Mouse (Mus musculus): ENCODE results near the gene Hist1h3g.
"Not testable (repeated sequence)": the region's sequence is repeated elsewhere in the genome, so short reads cannot be mapped to it uniquely, and the experiment has no call there.

Gene Hist1h3g

DNA sequence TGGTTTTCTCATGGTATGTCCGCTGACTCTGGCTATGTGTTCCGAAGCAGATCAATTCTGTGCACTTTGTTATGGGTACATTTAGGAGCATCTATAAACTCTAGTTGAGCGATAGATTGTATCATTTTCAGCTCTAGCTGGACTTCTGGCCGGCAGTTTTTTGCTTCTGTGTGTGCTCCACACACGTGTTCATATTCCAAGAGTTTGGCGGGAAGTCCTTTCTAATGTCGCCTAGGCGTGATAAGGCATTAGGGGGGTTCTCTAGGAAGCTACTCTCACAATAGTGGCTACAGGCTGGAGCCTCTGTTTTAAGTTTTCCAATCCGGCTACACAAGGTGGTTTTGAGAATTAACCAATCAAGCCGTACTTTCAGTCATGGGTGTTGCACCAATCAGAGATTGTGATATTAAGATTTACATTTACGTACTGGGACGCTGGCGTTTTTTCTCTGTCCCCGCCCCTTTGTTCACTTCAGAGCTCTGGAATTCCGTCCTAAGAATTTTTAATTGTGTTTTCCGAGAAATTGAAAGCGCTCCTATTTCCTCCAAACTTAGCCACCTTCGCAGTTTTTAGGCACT is 20.7 kb downstream of the Hist1h3g start:
- peak; percentile 28 to 57 for DNase-seq (ENCODE audit: low read depth in 2 of 2, low spot score in 2 of 2)

DNA sequence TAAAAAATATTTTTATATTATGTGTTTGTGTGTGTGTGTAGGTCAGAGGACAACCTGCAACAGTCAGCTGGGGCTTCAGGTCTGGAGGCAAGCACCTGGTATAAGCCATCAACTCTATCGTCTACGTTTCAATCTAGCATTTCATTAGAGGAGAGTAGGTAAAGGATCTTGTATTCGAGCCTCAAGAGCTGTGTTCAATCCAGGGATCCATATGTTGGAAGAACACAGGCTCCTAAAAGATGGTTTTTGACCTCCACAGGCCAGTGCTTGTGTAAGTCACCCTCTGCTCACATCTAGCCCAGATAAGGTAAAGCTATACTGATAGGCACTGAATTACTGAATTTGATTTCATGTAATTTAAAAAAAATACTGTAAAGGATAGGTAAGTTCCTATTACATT is 21.7 kb downstream of the Hist1h3g start:
- DNase-seq (ENCODE audit: low read depth in 2 of 2, low spot score in 2 of 2) = no peak

DNA sequence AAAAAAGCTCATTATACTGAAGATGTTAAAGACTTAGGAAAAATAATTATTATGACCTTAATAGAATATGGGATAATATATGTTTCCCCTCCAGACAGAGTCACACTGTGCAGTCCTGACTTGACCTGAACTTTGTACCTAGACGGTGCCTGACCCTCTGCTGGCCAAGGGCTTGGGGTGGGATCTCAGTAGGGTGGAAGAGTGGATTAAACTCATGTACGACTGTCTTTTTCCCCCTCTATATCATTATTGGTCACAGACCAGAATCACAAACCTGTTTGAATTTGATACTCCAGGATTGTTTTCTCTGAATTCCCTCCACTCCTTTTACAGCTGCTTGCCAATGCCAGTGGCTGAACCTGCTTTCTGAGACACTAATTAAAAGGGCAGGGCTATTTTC is 25.5 kb downstream of the Hist1h3g start:
- not testable (repeated sequence) for DNase-seq (ENCODE audit: low read depth in 2 of 2, low spot score in 2 of 2)

DNA sequence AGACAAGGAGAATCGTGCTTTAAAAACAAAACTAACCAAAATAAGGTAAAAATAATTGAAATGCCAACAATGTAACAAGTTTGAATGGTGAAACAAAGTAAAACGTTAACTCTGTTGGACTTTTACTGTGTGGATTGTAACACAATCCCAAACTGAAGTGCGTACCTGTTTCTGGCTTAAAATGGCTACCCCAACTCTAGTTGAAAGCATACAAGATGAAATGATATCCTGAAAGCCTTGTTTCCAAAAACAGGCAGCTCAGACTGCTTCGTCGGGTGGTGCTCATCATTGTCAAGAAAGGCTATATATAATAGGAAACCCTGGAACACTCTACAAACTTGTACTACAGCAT is 26.3 kb downstream of the Hist1h3g start:
- not testable (repeated sequence) for DNase-seq (ENCODE audit: low read depth in 2 of 2, low spot score in 2 of 2)

DNA sequence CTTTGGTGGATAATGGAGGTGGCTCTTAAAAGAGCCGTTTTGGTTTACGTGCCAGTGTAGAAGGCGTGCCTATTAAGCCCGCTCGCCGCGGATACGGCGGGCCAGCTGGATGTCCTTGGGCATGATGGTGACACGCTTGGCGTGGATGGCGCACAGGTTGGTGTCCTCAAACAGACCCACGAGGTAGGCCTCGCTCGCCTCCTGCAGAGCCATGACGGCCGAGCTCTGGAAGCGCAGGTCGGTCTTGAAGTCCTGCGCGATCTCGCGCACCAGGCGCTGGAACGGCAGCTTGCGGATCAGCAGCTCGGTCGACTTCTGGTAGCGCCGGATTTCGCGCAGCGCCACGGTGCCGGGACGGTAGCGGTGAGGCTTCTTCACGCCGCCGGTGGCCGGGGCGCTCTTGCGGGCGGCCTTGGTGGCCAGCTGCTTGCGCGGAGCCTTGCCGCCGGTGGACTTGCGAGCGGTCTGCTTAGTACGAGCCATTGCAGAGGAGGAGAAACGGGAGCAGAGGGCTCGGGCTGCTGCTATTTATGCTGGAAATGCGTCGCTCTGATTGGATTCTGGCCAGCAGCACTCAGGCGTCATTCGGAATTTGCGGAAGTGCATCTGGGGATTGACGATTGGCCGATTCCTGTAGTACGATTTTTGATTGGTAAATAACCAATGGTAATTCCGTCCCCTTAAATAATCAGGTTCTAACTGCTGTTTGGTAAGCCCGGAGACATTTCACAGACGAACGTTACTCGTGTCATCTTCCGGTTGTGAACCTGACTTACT is 26.8 kb downstream of the Hist1h3g start, which contains the start of gene Hist1h3e:
Hist1h3e (minus strand) TSS at position 487 of the 777 bp plus-strand sequence.
- DNase-seq (ENCODE audit: low read depth in 2 of 2, low spot score in 2 of 2) = peak; percentile 89 to 90

DNA sequence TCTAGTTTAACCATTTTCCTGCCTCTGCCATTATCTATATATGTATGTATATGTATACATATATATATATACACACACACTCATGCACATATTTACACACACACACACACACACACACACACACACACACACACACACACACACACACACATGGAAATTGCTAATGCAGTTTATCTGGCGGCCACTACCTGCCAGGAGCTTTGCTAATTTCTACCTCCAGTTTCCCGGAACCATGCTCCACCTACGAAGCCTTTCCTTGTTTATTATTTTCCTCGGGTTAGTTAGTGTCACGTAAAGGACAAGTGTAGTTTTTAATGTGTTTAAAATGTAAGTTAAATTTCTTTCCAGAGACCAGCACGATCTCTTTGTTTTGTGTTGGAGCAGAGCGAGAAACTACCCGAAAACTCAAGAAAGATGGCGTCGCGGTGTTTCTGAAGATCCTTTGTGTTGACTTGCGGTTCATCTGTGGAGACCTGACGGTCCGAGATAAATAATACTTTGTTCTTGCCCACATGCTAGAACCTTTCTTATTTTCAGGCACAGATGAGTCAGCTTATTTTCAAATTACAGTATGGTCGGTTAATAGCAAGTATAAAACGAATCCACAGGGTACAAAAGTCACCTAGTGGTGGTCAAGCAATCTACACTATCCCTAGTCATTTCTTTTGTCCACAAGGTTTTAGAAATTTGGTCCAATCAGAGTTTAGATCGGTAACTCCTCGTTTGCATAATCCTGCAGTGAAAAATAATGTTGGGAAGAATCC is 27.7 kb downstream of the Hist1h3g start:
- peak in 1 of 2 experiments; percentile 28 for DNase-seq (ENCODE audit: low read depth in 2 of 2, low spot score in 2 of 2)

DNA sequence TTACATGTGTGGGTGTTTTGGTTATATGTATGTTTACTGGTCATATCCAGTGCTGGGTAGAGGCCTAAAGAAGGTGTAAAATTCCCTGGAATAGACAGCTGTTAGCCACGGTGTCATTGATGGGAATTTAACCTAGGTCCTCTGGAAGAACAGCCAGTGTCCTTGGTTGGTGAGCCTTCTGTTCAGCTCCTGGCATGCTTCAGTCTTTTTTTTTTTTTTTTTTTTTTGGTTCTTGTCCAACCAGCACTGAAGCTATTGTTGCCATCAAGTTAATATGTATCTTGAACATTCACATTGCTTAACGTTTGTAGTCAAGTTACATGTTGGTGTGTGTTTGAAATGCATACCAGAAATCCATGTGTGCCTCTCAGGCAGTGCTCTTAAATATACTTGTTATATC is 29.3 kb downstream of the Hist1h3g start:
- no peak for DNase-seq (ENCODE audit: low read depth in 2 of 2, low spot score in 2 of 2)

DNA sequence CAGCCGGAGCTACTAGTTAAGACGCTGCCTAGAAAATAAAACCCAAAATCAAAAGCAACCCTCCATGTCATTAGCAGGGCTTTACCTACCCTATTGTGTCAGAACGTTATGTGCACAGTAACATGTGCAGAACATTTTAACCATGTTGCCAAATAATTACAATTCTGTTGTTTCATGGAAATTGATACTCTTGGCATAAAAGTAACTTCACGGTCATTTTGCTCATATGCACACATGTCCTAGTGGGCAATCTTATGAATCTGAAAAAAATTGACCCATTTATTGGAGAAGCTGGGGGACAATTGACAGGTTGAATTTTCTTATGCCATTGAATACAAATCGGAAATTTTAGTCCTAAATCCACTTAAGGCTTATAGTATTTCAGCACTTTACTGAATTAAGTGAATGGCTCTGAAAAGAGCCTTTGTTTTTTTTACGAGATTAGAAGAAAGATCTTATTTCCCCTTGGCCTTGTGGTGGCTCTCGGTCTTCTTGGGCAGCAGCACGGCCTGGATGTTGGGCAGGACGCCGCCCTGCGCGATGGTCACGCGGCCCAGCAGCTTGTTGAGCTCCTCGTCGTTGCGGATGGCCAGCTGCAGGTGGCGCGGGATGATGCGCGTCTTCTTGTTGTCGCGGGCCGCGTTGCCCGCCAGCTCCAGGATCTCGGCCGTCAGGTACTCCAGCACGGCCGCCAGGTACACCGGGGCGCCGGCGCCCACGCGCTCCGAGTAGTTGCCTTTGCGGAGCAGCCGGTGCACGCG is 35.2 kb downstream of the Hist1h3g start:
- not testable (repeated sequence) for DNase-seq (ENCODE audit: low read depth in 2 of 2, low spot score in 2 of 2)

DNA sequence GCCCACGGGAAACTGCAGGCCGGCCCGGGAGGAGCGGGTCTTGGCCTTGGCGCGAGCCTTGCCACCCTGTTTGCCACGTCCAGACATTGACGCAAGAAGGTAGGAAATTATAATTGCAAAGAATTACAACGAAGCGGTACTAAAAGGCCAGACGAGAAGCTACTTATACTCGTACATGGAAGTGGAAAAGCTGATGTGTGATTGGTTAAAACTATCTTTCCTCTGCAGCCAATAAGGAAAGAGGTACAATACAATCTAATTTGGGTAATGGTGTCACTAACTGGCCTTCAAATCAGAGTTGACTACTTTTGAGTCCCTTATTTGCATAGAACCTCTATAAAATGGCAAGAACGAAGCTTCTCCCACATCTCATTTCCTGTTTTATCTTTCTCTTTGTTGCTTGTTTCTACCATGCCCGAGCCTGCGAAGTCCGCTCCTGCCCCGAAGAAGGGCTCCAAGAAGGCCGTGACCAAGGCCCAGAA is 35.8 kb downstream of the Hist1h3g start, which contains the start of the genes Hist1h2ae and Hist1h2bg:
Hist1h2ae (minus strand) TSS at position 199 of the 482 bp plus-strand sequence.
Hist1h2bg (plus strand) TSS at position 375 of the 482 bp plus-strand sequence.
- DNase-seq (ENCODE audit: low read depth in 2 of 2, low spot score in 2 of 2) = peak; percentile 48 to 67

DNA sequence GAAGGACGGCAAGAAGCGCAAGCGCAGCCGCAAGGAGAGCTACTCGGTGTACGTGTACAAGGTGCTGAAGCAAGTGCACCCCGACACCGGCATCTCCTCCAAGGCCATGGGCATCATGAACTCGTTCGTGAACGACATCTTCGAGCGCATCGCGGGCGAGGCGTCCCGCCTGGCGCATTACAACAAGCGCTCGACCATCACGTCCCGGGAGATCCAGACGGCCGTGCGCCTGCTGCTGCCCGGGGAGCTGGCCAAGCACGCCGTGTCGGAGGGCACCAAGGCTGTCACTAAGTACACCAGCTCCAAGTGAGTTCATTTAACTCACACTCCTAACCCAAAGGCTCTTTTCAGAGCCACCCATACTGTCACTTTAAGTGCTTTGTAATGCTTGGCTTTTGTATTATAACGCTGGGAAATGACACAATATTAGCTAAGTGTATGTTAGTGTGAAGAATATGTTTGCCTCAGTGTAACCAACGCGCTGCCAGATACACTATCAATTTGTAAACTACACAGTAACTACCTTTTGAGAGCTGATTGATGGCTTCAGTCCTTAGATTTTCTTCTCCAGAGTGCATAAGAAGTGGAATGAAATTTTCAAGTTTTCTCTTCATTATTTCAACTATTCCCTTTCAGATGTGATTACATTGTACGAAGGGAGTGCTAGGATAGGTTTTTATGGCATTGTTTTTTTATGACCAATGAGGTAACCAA is 36.4 kb downstream of the Hist1h3g start:
- not testable (repeated sequence) for DNase-seq (ENCODE audit: low read depth in 2 of 2, low spot score in 2 of 2)

DNA sequence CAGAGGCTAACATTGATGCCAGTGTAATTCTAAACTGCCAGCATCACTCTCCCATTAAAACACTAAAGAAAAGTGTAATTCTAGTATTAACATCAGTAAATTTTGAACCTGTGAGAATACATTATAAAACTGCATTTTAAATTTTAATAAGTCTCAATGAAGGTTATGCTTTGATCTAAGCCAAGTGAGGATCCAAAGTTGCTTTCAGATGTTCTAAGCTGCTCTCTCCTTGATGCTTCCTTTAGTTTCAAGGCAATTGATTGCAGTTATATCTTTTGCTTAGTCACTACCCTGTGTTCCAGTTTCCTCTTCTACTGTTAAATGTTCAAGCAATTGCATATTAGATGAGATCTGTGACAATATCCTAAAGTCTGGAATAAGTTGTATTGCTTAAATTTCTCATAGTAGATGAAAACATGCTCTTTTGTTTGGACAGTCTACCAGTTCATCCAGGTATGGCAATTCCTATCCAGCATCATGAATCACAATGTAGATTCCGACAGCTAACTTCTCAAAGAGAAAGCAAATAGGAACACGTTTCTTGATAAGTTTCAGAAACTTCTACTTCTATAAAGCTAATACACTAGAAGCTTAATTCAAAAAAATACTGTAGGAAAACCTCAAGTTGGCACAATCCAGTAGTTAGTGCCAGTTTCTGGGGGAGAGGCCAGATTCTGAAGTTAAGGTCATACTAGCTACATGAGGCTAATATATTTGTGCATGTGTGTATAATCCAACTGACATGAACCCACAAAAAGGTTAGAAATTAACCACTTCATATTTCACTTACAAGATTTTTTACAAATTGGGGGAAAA is 37.2 kb downstream of the Hist1h3g start:
- DNase-seq (ENCODE audit: low read depth in 2 of 2, low spot score in 2 of 2) = no peak

DNA sequence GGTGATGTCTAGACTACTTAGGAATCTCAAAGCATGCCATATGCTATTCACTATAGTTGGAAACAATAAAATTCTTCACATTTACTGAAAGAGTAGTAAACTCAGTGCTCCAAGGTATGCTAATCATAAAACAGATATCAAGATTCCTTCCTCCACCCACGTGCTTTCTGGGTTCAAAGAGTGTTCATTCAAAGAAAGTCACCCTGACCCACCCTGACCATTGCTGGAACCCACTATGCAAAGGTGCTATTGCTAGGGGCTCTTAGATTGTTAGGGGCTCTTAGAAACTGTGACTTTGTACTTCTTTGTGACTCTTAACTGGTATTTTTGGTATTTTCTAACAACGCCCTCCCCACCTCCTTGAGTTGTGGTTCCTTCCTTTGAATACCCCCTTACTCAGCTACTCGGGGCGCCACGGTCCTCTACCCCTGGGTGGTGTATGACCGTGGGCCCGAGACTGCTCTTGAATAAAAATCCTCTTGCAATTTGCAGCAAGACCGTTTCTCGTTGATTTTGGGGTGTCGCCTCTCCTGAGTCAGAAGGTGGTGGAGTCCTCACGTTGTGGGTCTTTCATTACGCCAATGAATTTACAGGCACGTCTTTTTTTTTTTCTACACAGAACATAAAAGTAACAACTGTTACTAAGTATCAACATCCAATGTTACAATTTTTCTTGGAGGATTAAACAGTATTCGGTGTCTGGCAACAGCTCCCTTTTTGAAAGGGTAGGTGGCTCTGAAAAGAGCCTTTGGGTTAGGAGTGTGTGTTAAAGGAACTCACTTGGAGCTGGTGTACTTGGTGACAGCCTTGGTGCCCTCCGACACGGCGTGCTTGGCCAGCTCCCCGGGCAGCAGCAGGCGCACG is 38.0 kb downstream of the Hist1h3g start:
- DNase-seq (ENCODE audit: low read depth in 2 of 2, low spot score in 2 of 2) = not testable (repeated sequence)

DNA sequence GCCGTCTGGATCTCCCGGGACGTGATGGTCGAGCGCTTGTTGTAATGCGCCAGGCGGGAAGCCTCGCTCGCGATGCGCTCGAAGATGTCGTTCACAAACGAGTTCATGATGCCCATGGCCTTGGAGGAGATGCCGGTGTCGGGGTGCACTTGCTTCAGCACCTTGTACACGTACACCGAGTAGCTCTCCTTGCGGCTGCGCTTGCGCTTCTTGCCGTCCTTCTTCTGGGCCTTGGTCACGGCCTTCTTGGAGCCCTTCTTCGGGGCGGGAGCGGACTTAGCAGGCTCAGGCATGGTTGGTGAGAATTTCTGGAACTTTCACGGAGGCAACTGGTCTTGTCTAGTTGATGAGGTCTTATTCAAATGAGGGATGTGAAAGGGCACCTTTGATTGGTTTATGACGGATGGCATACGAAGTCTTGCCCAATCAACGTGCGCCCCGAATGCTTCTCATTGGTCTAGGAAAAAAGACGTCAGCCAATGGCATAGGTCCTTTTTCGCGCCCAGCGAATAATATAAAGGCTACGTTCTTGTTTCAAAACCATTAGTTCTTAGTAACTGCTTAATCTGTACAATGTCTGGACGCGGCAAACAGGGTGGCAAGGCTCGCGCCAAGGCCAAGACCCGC is 38.8 kb downstream of the Hist1h3g start, which contains the start of the genes Hist1h2bf and Hist1h2ad:
Hist1h2bf (minus strand) TSS at position 299 of the 627 bp plus-strand sequence.
Hist1h2ad (plus strand) TSS at position 484 of the 627 bp plus-strand sequence.
- peak; percentile 68 to 76 for DNase-seq (ENCODE audit: low read depth in 2 of 2, low spot score in 2 of 2)

DNA sequence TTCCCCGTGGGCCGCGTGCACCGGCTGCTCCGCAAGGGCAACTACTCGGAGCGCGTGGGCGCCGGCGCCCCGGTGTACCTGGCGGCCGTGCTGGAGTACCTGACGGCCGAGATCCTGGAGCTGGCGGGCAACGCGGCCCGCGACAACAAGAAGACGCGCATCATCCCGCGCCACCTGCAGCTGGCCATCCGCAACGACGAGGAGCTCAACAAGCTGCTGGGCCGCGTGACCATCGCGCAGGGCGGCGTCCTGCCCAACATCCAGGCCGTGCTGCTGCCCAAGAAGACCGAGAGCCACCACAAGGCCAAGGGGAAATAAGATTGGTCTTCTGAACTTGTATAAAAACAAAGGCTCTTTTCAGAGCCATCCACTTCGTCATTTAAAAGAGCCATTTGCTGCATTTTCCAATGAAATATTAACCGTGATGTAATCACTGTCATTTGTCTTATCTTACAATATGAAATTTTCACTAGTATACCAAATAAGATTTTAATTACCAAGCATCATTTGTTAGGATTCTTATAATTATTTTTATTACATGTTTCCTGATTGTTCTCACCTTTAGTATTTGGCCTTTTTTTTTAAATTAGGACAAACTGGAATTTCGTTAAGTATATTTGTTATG is 39.4 kb downstream of the Hist1h3g start:
- not testable (repeated sequence) for DNase-seq (ENCODE audit: low read depth in 2 of 2, low spot score in 2 of 2)

DNA sequence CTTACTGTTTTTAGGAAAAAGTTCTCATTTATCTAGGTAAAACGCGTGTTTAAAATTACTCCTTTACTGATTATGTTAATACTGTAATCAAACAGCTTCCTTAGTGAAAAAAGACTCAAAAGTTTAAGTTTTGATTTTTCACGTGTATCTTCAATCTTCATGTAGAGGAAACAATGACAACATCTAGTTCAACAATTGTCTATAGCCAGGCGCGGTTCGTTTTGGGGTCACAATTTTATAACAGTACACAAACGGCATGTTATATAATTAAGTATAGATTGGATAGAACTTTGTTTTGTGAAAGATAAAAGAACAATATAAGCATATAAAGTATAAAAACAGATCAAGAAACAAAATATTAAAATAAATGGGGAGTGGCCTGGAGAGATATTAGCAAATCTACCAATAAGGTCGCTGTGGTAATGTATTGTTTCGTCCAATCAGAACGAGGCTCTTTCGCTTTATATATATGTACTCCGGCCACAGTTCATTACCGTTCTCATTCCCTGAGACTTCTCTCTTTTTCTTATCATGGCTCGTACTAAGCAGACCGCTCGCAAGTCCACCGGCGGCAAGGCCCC is 40.1 kb downstream of the Hist1h3g start, which contains the start of gene Hist1h3d:
Hist1h3d (plus strand) TSS at position 493 of the 581 bp plus-strand sequence.
- no peak for DNase-seq (ENCODE audit: low read depth in 2 of 2, low spot score in 2 of 2)

DNA sequence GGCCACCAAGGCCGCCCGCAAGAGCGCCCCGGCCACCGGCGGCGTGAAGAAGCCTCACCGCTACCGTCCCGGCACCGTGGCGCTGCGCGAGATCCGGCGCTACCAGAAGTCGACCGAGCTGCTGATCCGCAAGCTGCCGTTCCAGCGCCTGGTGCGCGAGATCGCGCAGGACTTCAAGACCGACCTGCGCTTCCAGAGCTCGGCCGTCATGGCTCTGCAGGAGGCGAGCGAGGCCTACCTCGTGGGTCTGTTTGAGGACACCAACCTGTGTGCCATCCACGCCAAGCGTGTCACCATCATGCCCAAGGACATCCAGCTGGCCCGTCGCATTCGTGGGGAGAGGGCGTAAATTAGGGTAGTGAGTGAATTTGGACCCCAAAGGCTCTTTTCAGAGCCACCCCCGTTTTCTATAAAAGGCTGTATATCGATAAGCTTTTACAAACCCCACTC is 40.7 kb downstream of the Hist1h3g start:
- not testable (repeated sequence) for DNase-seq (ENCODE audit: low read depth in 2 of 2, low spot score in 2 of 2)
